Mouse (Mus musculus) midbrain, embryonic 15.5 days (tissue): ENCODE results near the gene Phf12. TPM values are rescaled to one million over a fixed set of nuclear protein-coding genes. Genes with fewer than 3 reads are reported as not detected.

Source experiments
- ATAC-seq: fragments of 200-750 bp; cut with Nextera tagmentation; replicated peaks from 2 replicates; pipeline ENCODE4 v1.8.0; 2017; ENCODE audit warnings: moderate TSS enrichment
- H3K27ac ChIP-seq: fragments of 300-500 bp; sonication (generic); 2 replicates; pipeline ENCODE4 v1.5.1; 2015; ENCODE audit warnings: mild to moderate bottlenecking, inconsistent platforms
- H3K27me3 ChIP-seq: fragments of 300-500 bp; sonication (generic); replicated peaks from 2 replicates; pipeline ENCODE4 v1.6.1; 2015; ENCODE audit warnings: inconsistent platforms
- H3K36me3 ChIP-seq: fragments of 300-500 bp; sonication (generic); replicated peaks from 2 replicates; pipeline ENCODE4 v1.6.1; 2015; ENCODE audit warnings: inconsistent platforms
- H3K4me1 ChIP-seq: fragments of 300-500 bp; sonication (generic); 2 replicates; pipeline ENCODE4 v1.6.1; 2015; ENCODE audit warnings: inconsistent platforms
- H3K4me2 ChIP-seq: fragments of 300-500 bp; sonication (generic); 2 replicates; pipeline ENCODE4 v1.6.1; 2015; ENCODE audit warnings: inconsistent platforms, mild to moderate bottlenecking, moderate library complexity
- H3K4me3 ChIP-seq: fragments of 300-500 bp; sonication (generic); 2 replicates; pipeline ENCODE4 v1.5.1; 2015; ENCODE audit warnings: mild to moderate bottlenecking, inconsistent platforms
- H3K9ac ChIP-seq: fragments of 300-500 bp; sonication (generic); 2 replicates; pipeline ENCODE4 v1.6.1; 2015; ENCODE audit warnings: mild to moderate bottlenecking, inconsistent platforms
- H3K9me3 ChIP-seq: fragments of 300-500 bp; sonication (generic); 2 replicates; pipeline ENCODE4 v1.6.1; 2016; ENCODE audit warnings: inconsistent platforms
- WGBS: fragments of 180-500 bp; shearing (Covaris S2); methylation state at CpG from one replicate; pipeline ENCODE4 v1.1.7; 2015; ENCODE audit warnings: mixed read lengths; 5-methylcytosine and 5-hydroxymethylcytosine counted together
- polyA plus RNA-seq: library from polyadenylated mRNA; unstranded; fragments of >200 nt; fragmentation: Nextera tagmentation; extraction: Ambion mirVana; gene quantifications from 2 replicates; pipeline ENCODE4 v1.2.1, GENCODE M21; 2015

Gene Phf12
- polyA plus RNA-seq, result 19.2 and 20.7 TPM in 2 replicates

GRCm38 (mm10) chr11:77982441-77982905, at the start of gene Phf12:
Phf12 (plus strand) TSS chr11:77982754.
- H3K9ac ChIP-seq, result peak within 1 kb of the TSS; percentile 77
- peaks cover 30% of the 10 kb centered on the region for H3K4me1 ChIP-seq
- H3K36me3 ChIP-seq, result 0 out of 2 replicates have a peak, but pooled peaks cover 6% of the 10 kb centered on the region
- peak within 1 kb of the TSS; percentile 95 for H3K4me2 ChIP-seq
- peak within 1 kb of the TSS; percentile 70 for H3K4me3 ChIP-seq
- H3K27me3 ChIP-seq, result no peaks in the 10 kb centered on the region
- no peaks in the 10 kb centered on the region for H3K9me3 ChIP-seq
- WGBS, result under 1% methylated on average over 62 of the region's 62 CpGs
- peak; percentile 91 for ATAC-seq
- peak within 1 kb of the TSS; percentile 99 for H3K27ac ChIP-seq

GRCm38 (mm10) chr11:77934111-77934521, 48.4 kb upstream of the Phf12 start:
- Histone ChIP-seq H3K4me2 (peak overlapping the region; percentile 76), H3K4me3 (peak overlapping the region; percentile 70), H3K27me3 (no peaks in the 10 kb centered on the region), H3K9ac (peak overlapping the region; percentile 20; the same call in 1 of the 2 replicates), H3K27ac (peak overlapping the region; percentile 53), H3K9me3 (no peaks in the 10 kb centered on the region), H3K4me1 (peaks cover 72% of the 10 kb centered on the region), H3K36me3 (no peaks in the 10 kb centered on the region)
- WGBS, result 5% methylated on average over 4 of the region's 4 CpGs
- no peak for ATAC-seq

GRCm38 (mm10) chr11:77934568-77935311, 47.8 kb upstream of the Phf12 start:
- no peaks in the 10 kb centered on the region for H3K27me3 ChIP-seq
- 52% methylated on average over 5 of the region's 5 CpGs for WGBS
- H3K4me3 ChIP-seq, result peak overlapping the region; percentile 70; the same call in 1 of the 2 replicates
- no peak for ATAC-seq
- no peak overlapping the region for H3K9ac ChIP-seq
- no peaks in the 10 kb centered on the region for H3K9me3 ChIP-seq
- H3K27ac ChIP-seq, result peak overlapping the region; percentile 53; the same call in 1 of the 2 replicates
- no peaks in the 10 kb centered on the region for H3K36me3 ChIP-seq
- peak overlapping the region; percentile 76 for H3K4me2 ChIP-seq
- H3K4me1 ChIP-seq, result peaks cover 74% of the 10 kb centered on the region

GRCm38 (mm10) chr11:77936846-77937245, 45.7 kb upstream of the Phf12 start:
- H3K4me1 ChIP-seq, result peaks cover 70% of the 10 kb centered on the region
- no peak overlapping the region for H3K9ac ChIP-seq
- no peaks in the 10 kb centered on the region for H3K27me3 ChIP-seq
- no peaks in the 10 kb centered on the region for H3K36me3 ChIP-seq
- ATAC-seq, result no peak
- WGBS, result 11% methylated on average over 8 of the region's 8 CpGs
- H3K27ac ChIP-seq, result no peak overlapping the region
- H3K9me3 ChIP-seq, result no peaks in the 10 kb centered on the region
- peak overlapping the region; percentile 32 for H3K4me2 ChIP-seq
- H3K4me3 ChIP-seq, result no peak overlapping the region

GRCm38 (mm10) chr11:77937649-77938410, 44.7 kb upstream of the Phf12 start:
- Histone ChIP-seq H3K4me3 (no peak overlapping the region), H3K4me2 (no peak overlapping the region), H3K9ac (no peak overlapping the region), H3K36me3 (no peaks in the 10 kb centered on the region), H3K9me3 (no peaks in the 10 kb centered on the region), H3K27ac (no peak overlapping the region), H3K27me3 (no peaks in the 10 kb centered on the region), H3K4me1 (peaks cover 69% of the 10 kb centered on the region)
- 16% methylated on average over 4 of the region's 4 CpGs for WGBS
- ATAC-seq, result no peak

- no peaks in the 10 kb centered on the region for H3K36me3 ChIP-seq
- no peaks in the 10 kb centered on the region for H3K9me3 ChIP-seq
- H3K4me2 ChIP-seq, result no peak overlapping the region
- WGBS, result 16% methylated on average over 5 of the region's 5 CpGs
- H3K27me3 ChIP-seq, result no peaks in the 10 kb centered on the region; the same call in 1 of the 2 replicates
- H3K9ac ChIP-seq, result no peak overlapping the region
- H3K4me3 ChIP-seq, result no peak overlapping the region
- no peak for ATAC-seq
- peaks cover 30% of the 10 kb centered on the region for H3K4me1 ChIP-seq
- peak overlapping the region; percentile 14 for H3K27ac ChIP-seq
Measured at GRCm38 (mm10) chr11:77942230-77942629, 40.3 kb upstream of the Phf12 start.

- H3K4me3 ChIP-seq, result no peak overlapping the region
- peak; percentile 69 for ATAC-seq
- H3K9ac ChIP-seq, result no peak overlapping the region
- WGBS, result 3% methylated on average over 9 of the region's 9 CpGs
- peaks cover 5% of the 10 kb centered on the region; the same call in 1 of the 2 replicates for H3K27me3 ChIP-seq
- no peaks in the 10 kb centered on the region for H3K36me3 ChIP-seq
- no peaks in the 10 kb centered on the region for H3K9me3 ChIP-seq
- H3K27ac ChIP-seq, result no peak overlapping the region
- peaks cover 28% of the 10 kb centered on the region for H3K4me1 ChIP-seq
- H3K4me2 ChIP-seq, result peak overlapping the region; percentile 12; the same call in 1 of the 2 replicates
Measured at GRCm38 (mm10) chr11:77947860-77948259, 34.7 kb upstream of the Phf12 start.

GRCm38 (mm10) chr11:77950125-77950685, 32.3 kb upstream of the Phf12 start:
- peaks cover 11% of the 10 kb centered on the region; the same call in 1 of the 2 replicates for H3K36me3 ChIP-seq
- H3K27ac ChIP-seq, result no peak overlapping the region
- H3K9ac ChIP-seq, result no peak overlapping the region
- no peak overlapping the region for H3K4me3 ChIP-seq
- H3K9me3 ChIP-seq, result no peaks in the 10 kb centered on the region
- WGBS, result 31% methylated on average over 12 of the region's 12 CpGs
- H3K27me3 ChIP-seq, result peaks cover 5% of the 10 kb centered on the region; the same call in 1 of the 2 replicates
- no peak overlapping the region for H3K4me2 ChIP-seq
- no peak for ATAC-seq
- peaks cover 28% of the 10 kb centered on the region for H3K4me1 ChIP-seq

GRCm38 (mm10) chr11:77950797-77951228, 31.7 kb upstream of the Phf12 start:
- WGBS, result 80% methylated on average over 5 of the region's 5 CpGs
- peaks cover 28% of the 10 kb centered on the region for H3K4me1 ChIP-seq
- no peaks in the 10 kb centered on the region for H3K9me3 ChIP-seq
- no peak for ATAC-seq
- no peak overlapping the region for H3K27ac ChIP-seq
- H3K27me3 ChIP-seq, result peaks cover 5% of the 10 kb centered on the region; the same call in 1 of the 2 replicates
- H3K9ac ChIP-seq, result no peak overlapping the region
- H3K4me3 ChIP-seq, result no peak overlapping the region
- no peak overlapping the region for H3K4me2 ChIP-seq
- H3K36me3 ChIP-seq, result peaks cover 11% of the 10 kb centered on the region; the same call in 1 of the 2 replicates

GRCm38 (mm10) chr11:77953671-77954070, 28.9 kb upstream of the Phf12 start:
- Histone ChIP-seq H3K27me3 (peaks cover 11% of the 10 kb centered on the region; the same call in 1 of the 2 replicates), H3K4me3 (no peak overlapping the region), H3K4me1 (peaks cover 11% of the 10 kb centered on the region; the same call in 1 of the 2 replicates), H3K27ac (no peak overlapping the region), H3K9ac (no peak overlapping the region), H3K36me3 (peaks cover 11% of the 10 kb centered on the region; the same call in 1 of the 2 replicates), H3K4me2 (no peak overlapping the region), H3K9me3 (no peaks in the 10 kb centered on the region)
- WGBS, result 54% methylated on average over 9 of the region's 9 CpGs
- ATAC-seq, result no peak

GRCm38 (mm10) chr11:77956428-77956827, 26.1 kb upstream of the Phf12 start:
- no peak overlapping the region for H3K27ac ChIP-seq
- H3K9me3 ChIP-seq, result no peaks in the 10 kb centered on the region
- ATAC-seq, result no peak
- peaks cover 17% of the 10 kb centered on the region for H3K4me1 ChIP-seq
- 69% methylated on average over 3 of the region's 3 CpGs for WGBS
- H3K36me3 ChIP-seq, result peaks cover 11% of the 10 kb centered on the region; the same call in 1 of the 2 replicates
- H3K4me2 ChIP-seq, result no peak overlapping the region
- H3K4me3 ChIP-seq, result no peak overlapping the region
- no peak overlapping the region for H3K9ac ChIP-seq
- H3K27me3 ChIP-seq, result peaks cover 8% of the 10 kb centered on the region; the same call in 1 of the 2 replicates
